Mouse (Mus musculus) ES-E14 (cell line): ENCODE measurements at regions not wholly inside any gene's neighbourhood (a gene's known extent, or its start where the extent isn't known, plus 50 kb on each side); places are given as distances from the start of the nearest gene placed in this dataset.

Experiments
- DNase-seq: peaks from one replicate; pipeline ENCODE4 v3.0.0-alpha.2; 2013; ENCODE audit warnings: low read depth, low spot score
- H3K27ac ChIP-seq: 2 replicates; pipeline ENCODE4 v1.5.1; 2012; ENCODE audit warnings: low read depth, mild to moderate bottlenecking, low read length, moderate library complexity, mixed read lengths; ENCODE audit not compliant: poor library complexity, insufficient read depth, severe bottlenecking
- H3K36me3 ChIP-seq: 2 replicates; pipeline ENCODE4 v1.6.1; 2012; ENCODE audit warnings: mild to moderate bottlenecking, low read length, moderate library complexity, mixed read lengths; ENCODE audit not compliant: control insufficient read depth, poor library complexity, insufficient read depth, severe bottlenecking
- H3K4me1 ChIP-seq, 2 experiments: fragments of 150-350 bp in 1 of 2; sonication (generic) in 1 of 2; 2 replicates each; pipeline ENCODE4 v1.6.1; 2012; ENCODE audit warnings: low read length in 2 of 2, mild to moderate bottlenecking in 1 of 2, mixed read lengths in 1 of 2; ENCODE audit not compliant: control insufficient read depth in 2 of 2, insufficient read depth in 2 of 2, poor library complexity in 1 of 2
- H3K4me3 ChIP-seq, 2 experiments: fragments of 150-350 bp in 1 of 2; sonication (generic) in 1 of 2; 2 replicates each; pipeline ENCODE4 v1.5.1; 2012; ENCODE audit warnings: low read length in 2 of 2, low read depth in 1 of 2, mild to moderate bottlenecking in 1 of 2, mixed read lengths in 1 of 2; ENCODE audit not compliant: insufficient read depth in 1 of 2, poor library complexity in 1 of 2, severe bottlenecking in 1 of 2
- H3K9ac ChIP-seq: 2 replicates; pipeline ENCODE4 v1.6.1; 2012; ENCODE audit warnings: low read depth, mild to moderate bottlenecking, low read length, mixed read lengths; ENCODE audit not compliant: poor library complexity, insufficient read depth, severe bottlenecking
- H3K9me3 ChIP-seq: fragments of 150-350 bp; sonication (generic); 2 replicates; pipeline ENCODE4 v1.6.1; 2012; ENCODE audit warnings: low read depth, mild to moderate bottlenecking, low read length; ENCODE audit not compliant: control insufficient read depth, insufficient read depth
- CHD2 ChIP-seq: IDR thresholded peaks from 2 replicates; pipeline ENCODE4 v1.6.1; 2014; ENCODE audit warnings: mild to moderate bottlenecking, low read depth, low read length, inconsistent platforms
- HCFC1 ChIP-seq: IDR thresholded peaks from 2 replicates; pipeline ENCODE4 v1.6.1; 2012; ENCODE audit warnings: low read length, inconsistent platforms, borderline replicate concordance; ENCODE audit not compliant: insufficient read depth
- MAFK ChIP-seq: IDR thresholded peaks from 2 replicates; pipeline ENCODE4 v1.6.1; 2014; ENCODE audit warnings: mild to moderate bottlenecking, low read depth, low read length, inconsistent platforms; ENCODE audit not compliant: insufficient read depth
- ZC3H11A ChIP-seq: IDR thresholded peaks from 2 replicates; pipeline ENCODE4 v1.6.1; 2012; ENCODE audit warnings: low read depth, mild to moderate bottlenecking, inconsistent platforms, low read length, borderline replicate concordance
- ZNF384 ChIP-seq: IDR thresholded peaks from 2 replicates; pipeline ENCODE4 v1.6.1; 2012; ENCODE audit warnings: low read depth, low read length, inconsistent platforms
- in situ Hi-C, 2 experiments: fragments of 600-800 bp; cut with MboI; formaldehyde crosslinking; loops; one replicate each; pipeline ENCODE4 v1.15.1; 2025; ENCODE audit warnings: low sequenced_read_pairs in 2 of 2, inconsistent platforms in 1 of 2; ENCODE audit not compliant: unreplicated experiment in 2 of 2

GRCm38 (mm10) chr16:30827901-30828608 lies 228.5 kb downstream of the Fam43a start:
- Histone ChIP-seq H3K4me1 (no peaks in the 10 kb centered on the region; a peak in 2 of 4 replicates), H3K4me3 (no peak overlapping the region), H3K36me3 (no peaks in the 10 kb centered on the region), H3K9me3 (no peaks in the 10 kb centered on the region), H3K27ac (no peak overlapping the region), H3K9ac (no peak overlapping the region)
- no peak for TF ChIP-seq MAFK
- TF ChIP-seq ZNF384: no peak
- no peak for TF ChIP-seq HCFC1
- no peak for TF ChIP-seq ZC3H11A
- TF ChIP-seq CHD2: no peak
- no peak for DNase-seq
- in situ Hi-C loops: no loop called here

- no peak for TF ChIP-seq CHD2
- TF ChIP-seq MAFK: no peak
- TF ChIP-seq HCFC1: no peak
- no peak for TF ChIP-seq ZC3H11A
- no peak for TF ChIP-seq ZNF384
These were observed 235.0 kb downstream of the Fam43a start for GRCm38 (mm10) chr16:30834561-30834960.

GRCm38 (mm10) chr16:30835678-30836077 lies 236.2 kb downstream of the Fam43a start:
- no peak overlapping the region for H3K27ac ChIP-seq
- H3K9ac ChIP-seq: no peak overlapping the region
- H3K36me3 ChIP-seq: no peaks in the 10 kb centered on the region; the same call in 1 of the 2 replicates
- no peak for TF ChIP-seq ZC3H11A
- no peak for TF ChIP-seq ZNF384
- TF ChIP-seq CHD2: no peak
- TF ChIP-seq MAFK: no peak
- TF ChIP-seq HCFC1: no peak
- no peak for DNase-seq
- in situ Hi-C loops: no loop called here
- H3K9me3 ChIP-seq: no peaks in the 10 kb centered on the region
- 0 out of 4 replicates have a peak, but pooled peaks cover 2 to 3% of the 10 kb centered on the region in 2 experiments for H3K4me1 ChIP-seq
- no peak overlapping the region for H3K4me3 ChIP-seq

More at GRCm38 (mm10) chr16:30834561-30834960, 235.0 kb downstream of the Fam43a start:
- Histone ChIP-seq H3K36me3 (no peaks in the 10 kb centered on the region; the same call in 1 of the 2 replicates), H3K27ac (no peak overlapping the region), H3K4me3 (no peak overlapping the region), H3K9me3 (no peaks in the 10 kb centered on the region), H3K4me1 (0 out of 4 replicates have a peak, but pooled peaks cover 2 to 3% of the 10 kb centered on the region in 2 experiments), H3K9ac (no peak overlapping the region)
- in situ Hi-C loops: no loop called here
- DNase-seq: no peak

- no peaks in the 10 kb centered on the region for H3K9me3 ChIP-seq
- TF ChIP-seq ZC3H11A: no peak
- no peak for TF ChIP-seq HCFC1
- no peak for TF ChIP-seq CHD2
- in situ Hi-C loops: no loop called here
- DNase-seq: no peak
- no peak overlapping the region for H3K4me3 ChIP-seq
- H3K36me3 ChIP-seq: no peaks in the 10 kb centered on the region; the same call in 1 of the 2 replicates
- H3K27ac ChIP-seq: no peak overlapping the region
- H3K9ac ChIP-seq: no peak overlapping the region
- H3K4me1 ChIP-seq: no peaks in the 10 kb centered on the region
These were observed 238.4 kb downstream of the Xxylt1 start for GRCm38 (mm10) chr16:30842831-30843230.
